Mouse (Mus musculus): Measurements from ENCODE around the gene Vrk2. TPM values are rescaled to one million over a fixed set of nuclear protein-coding genes. Genes with fewer than 3 reads are reported as not detected.

The Vrk2 gene
- polyA plus RNA-seq, 1 experiment from 2014 or later: 2.6 TPM

DNA sequence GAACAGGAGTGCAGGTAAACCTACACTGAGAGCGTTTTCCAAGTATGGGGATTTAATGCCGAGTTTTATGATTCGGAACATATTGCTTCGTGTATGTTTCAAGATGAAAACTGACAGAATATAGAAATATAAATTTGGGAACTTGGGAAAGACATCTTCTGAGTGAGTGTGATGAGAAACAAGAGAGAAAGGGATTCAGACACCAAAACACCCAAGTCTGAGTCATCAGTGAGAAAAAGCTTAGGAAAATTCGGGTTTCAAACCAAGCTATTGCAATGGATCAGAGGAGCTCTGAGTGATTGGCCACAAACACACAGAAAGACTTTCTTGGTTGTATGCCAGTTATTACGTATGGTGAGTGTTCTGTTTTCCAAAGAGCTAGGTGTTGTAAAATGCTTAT is 4.0 kb upstream of the Vrk2 start:
- H3K36me3 ChIP-seq: no peaks in the 10 kb centered on the region
- ATAC-seq (ENCODE audit: low FRiP score): no peak
- H3K4me3 ChIP-seq (replicated peaks): no peak overlapping the region
- H3K27ac ChIP-seq (replicated peaks): no peak overlapping the region
- 84% methylated on average over 6 of the region's 6 CpGs for WGBS
- H3K27me3 ChIP-seq (replicated peaks): no peaks in the 10 kb centered on the region
- peaks cover 10% of the 10 kb centered on the region; the same call in 1 of the 2 replicates for H3K4me1 ChIP-seq
- no peak overlapping the region for H3K9ac ChIP-seq (replicated peaks)
- no peak overlapping the region for H3K4me2 ChIP-seq
- no peaks in the 10 kb centered on the region for H3K9me3 ChIP-seq (replicated peaks)

DNA sequence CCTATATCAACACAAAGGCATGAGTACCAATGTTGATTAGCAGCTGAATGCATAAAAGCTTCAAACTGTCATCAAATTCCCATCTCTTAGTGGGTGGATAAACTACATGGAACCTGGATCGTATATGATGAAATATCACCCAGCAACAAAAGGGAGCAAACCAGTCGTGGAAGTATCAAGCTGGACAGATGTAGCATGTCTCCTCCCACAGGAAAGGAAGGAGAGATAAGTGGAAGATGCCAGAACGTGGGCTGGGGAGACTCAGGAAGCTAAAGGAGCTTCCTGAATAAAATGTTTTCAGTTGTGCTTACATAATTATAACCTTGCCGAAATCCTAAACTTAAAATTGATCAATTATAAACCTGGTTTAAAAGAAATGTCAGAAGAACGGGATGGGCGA is 3.3 kb upstream of the Vrk2 start:
- H3K9me3 ChIP-seq (replicated peaks): no peaks in the 10 kb centered on the region
- no peak overlapping the region for H3K9ac ChIP-seq (replicated peaks)
- H3K27ac ChIP-seq (replicated peaks): no peak overlapping the region
- 82% methylated on average over 6 of the region's 6 CpGs for WGBS
- H3K27me3 ChIP-seq (replicated peaks): no peaks in the 10 kb centered on the region
- no peaks in the 10 kb centered on the region for H3K36me3 ChIP-seq
- no peak overlapping the region for H3K4me3 ChIP-seq (replicated peaks)
- no peak overlapping the region for H3K4me2 ChIP-seq
- ATAC-seq (ENCODE audit: low FRiP score): no peak
- peaks cover 10% of the 10 kb centered on the region; the same call in 1 of the 2 replicates for H3K4me1 ChIP-seq

DNA sequence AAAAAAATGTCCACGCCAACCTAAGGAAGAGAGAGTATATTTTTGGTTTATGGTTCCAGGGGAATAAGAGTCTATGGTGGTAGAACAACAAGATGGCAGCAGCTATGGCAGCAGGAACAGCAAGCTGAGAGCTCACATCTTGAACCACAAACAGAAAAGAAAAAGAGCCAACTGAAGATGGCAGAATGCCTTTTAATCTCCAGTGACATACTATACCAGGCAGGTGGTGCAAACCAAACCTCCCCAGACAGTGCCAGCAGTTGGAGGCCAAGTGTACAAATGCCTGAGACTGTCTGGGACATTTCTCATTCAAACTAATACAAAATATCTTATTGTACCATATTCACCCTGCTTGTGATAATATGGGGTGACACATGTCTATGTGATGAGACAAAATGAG is 2.4 kb upstream of the Vrk2 start:
- H3K9ac ChIP-seq (replicated peaks): no peak overlapping the region
- ATAC-seq (ENCODE audit: low FRiP score): no peak
- H3K27me3 ChIP-seq (replicated peaks): no peaks in the 10 kb centered on the region
- H3K9me3 ChIP-seq (replicated peaks): no peaks in the 10 kb centered on the region
- no peaks in the 10 kb centered on the region for H3K36me3 ChIP-seq
- no peak overlapping the region for H3K4me2 ChIP-seq
- no peak overlapping the region for H3K4me3 ChIP-seq (replicated peaks)
- H3K4me1 ChIP-seq: peaks cover 10% of the 10 kb centered on the region; the same call in 1 of the 2 replicates
- no peak overlapping the region for H3K27ac ChIP-seq (replicated peaks)
- WGBS: 88% methylated on average over 1 of the region's 1 CpGs

DNA sequence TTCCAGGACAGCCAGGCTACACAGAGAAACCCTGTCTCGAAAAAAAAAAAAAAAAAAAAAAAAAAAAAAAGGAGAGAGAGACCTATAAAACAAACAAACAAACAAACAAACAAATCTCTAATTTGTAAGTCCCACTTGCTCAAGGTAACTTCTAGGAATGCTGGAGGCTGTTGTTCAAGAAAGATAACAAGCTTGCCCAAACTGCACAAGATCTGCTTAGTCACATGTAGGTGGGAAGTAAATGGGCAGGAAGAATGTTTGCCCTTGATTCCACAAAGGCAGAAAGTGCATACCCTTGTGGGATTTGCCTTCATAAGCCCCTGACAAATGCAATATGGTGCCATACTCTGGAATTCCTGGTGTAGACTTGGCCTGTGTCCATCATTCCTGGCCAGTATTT is 688 bp upstream of the Vrk2 start:
- Histone ChIP-seq H3K9me3 (replicated peaks) (no peaks in the 10 kb centered on the region), H3K4me2 (no peak overlapping the region), H3K4me1 (peaks cover 10% of the 10 kb centered on the region; the same call in 1 of the 2 replicates), H3K27ac (replicated peaks) (no peak overlapping the region), H3K9ac (replicated peaks) (no peak overlapping the region), H3K36me3 (no peaks in the 10 kb centered on the region), H3K27me3 (replicated peaks) (no peaks in the 10 kb centered on the region), H3K4me3 (replicated peaks) (no peak overlapping the region)
- no peak for ATAC-seq (ENCODE audit: low FRiP score)
- WGBS: 80% methylated on average over 1 of the region's 1 CpGs

DNA sequence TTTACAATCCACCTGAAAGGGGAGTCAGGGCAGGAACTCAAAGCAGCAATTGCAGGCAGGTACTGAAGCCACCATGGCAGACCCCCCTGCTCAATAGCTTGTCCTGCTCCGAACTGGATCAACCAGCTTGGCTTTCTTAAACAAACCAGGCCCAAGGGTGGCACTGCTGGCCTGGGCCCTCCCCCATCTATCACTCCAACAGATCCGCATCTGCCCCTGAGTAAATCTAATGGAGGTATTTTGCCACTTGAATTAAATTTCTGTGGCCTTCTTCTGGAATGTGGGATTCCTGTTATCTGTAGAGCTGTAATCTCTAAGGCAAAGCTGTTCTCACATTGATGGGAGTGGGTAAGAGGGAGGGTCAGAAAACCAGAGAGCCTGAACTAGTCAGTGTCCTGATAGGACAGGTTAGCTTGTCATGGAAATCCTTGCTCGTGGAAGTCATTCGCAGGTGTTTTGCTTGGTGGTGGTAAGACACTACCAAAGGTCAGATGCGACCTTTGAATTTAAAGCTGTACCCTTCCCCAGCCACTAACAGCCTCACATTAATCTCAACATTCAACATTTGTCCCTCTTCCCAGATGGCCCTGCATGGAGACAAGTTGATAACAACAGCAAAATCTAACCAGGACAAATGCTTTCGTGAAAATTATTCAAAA is 1.3 kb downstream of the Vrk2 start:
- H3K4me1 ChIP-seq: peaks cover 10% of the 10 kb centered on the region; the same call in 1 of the 2 replicates
- H3K27me3 ChIP-seq (replicated peaks): no peaks in the 10 kb centered on the region
- H3K9ac ChIP-seq (replicated peaks): peak overlapping the region; percentile 55
- ATAC-seq (ENCODE audit: low FRiP score): no peak
- no peaks in the 10 kb centered on the region for H3K9me3 ChIP-seq (replicated peaks)
- no peaks in the 10 kb centered on the region for H3K36me3 ChIP-seq
- H3K4me2 ChIP-seq: peak overlapping the region; percentile 98
- H3K4me3 ChIP-seq (replicated peaks): peak overlapping the region; percentile 62
- no peak overlapping the region for H3K27ac ChIP-seq (replicated peaks)
- WGBS: 27% methylated on average over 6 of the region's 6 CpGs

DNA sequence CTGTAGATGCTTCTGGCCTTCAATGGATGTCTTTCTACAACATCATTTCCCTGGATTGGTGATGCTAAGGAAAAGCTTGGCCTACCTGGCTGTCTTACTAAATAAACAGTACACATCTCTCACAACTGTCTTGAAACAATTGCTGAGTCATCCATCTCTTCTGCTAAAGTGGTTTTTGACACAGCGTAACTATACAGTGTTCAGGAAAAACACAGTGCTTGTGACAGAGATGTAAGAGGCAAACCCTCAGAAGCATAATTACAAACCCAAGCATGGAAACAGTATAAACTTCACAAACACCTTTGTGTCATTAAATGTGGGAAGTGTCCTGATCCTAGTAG is 6.6 kb downstream of the Vrk2 start:
- WGBS: 92% methylated on average over 1 of the region's 1 CpGs
- Histone ChIP-seq H3K4me3 (replicated peaks) (no peak overlapping the region), H3K27ac (replicated peaks) (no peak overlapping the region), H3K4me2 (no peak overlapping the region), H3K27me3 (replicated peaks) (no peaks in the 10 kb centered on the region), H3K9ac (replicated peaks) (no peak overlapping the region), H3K4me1 (peaks cover 7% of the 10 kb centered on the region; the same call in 1 of the 2 replicates), H3K36me3 (no peaks in the 10 kb centered on the region), H3K9me3 (replicated peaks) (no peaks in the 10 kb centered on the region)
- ATAC-seq (ENCODE audit: low FRiP score): no peak

DNA sequence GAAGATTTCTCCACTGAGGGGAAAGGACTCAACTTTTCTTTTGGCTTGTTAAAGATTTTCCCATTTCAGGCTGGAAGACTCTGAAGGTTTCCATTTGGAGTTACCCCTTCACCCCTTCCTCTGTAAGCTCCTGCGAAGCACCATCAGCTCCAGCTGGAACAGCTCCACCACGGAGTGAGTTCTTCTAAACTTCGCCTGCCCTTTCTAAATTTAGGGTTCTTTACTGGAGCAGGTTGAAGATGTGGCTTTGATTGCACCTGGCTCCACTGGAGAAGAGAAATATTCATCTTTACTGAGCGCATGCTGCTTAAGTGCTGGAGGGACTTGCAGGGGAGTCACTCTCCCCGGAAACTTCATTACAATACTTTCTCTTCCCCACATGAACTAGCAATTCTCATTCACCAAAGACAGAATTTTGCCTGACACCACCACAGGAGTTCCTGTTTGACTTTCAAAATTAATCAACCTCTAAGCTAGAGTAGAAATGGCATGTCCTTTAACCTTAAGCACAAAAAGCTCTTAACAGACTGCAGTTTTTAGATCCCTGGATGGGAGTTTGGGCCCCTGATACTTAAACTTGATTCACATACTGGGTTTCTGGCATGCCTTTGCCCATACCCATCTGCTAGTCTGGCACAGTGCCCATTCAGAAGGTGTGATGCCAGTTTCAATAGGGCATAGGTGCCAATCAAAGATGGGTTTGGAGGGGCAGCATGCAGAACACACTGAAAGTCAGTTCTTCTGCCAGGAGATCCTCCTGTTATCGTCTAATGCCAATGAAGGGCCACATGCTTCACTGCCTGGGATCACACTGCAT is 7.2 kb downstream of the Vrk2 start:
- Histone ChIP-seq H3K27ac (replicated peaks) (no peak overlapping the region), H3K4me3 (replicated peaks) (no peak overlapping the region), H3K9ac (replicated peaks) (no peak overlapping the region), H3K4me2 (no peak overlapping the region), H3K36me3 (no peaks in the 10 kb centered on the region), H3K4me1 (peaks cover 7% of the 10 kb centered on the region; the same call in 1 of the 2 replicates), H3K27me3 (replicated peaks) (no peaks in the 10 kb centered on the region), H3K9me3 (replicated peaks) (no peaks in the 10 kb centered on the region)
- 71% methylated on average over 6 of the region's 6 CpGs for WGBS
- ATAC-seq (ENCODE audit: low FRiP score): no peak

DNA sequence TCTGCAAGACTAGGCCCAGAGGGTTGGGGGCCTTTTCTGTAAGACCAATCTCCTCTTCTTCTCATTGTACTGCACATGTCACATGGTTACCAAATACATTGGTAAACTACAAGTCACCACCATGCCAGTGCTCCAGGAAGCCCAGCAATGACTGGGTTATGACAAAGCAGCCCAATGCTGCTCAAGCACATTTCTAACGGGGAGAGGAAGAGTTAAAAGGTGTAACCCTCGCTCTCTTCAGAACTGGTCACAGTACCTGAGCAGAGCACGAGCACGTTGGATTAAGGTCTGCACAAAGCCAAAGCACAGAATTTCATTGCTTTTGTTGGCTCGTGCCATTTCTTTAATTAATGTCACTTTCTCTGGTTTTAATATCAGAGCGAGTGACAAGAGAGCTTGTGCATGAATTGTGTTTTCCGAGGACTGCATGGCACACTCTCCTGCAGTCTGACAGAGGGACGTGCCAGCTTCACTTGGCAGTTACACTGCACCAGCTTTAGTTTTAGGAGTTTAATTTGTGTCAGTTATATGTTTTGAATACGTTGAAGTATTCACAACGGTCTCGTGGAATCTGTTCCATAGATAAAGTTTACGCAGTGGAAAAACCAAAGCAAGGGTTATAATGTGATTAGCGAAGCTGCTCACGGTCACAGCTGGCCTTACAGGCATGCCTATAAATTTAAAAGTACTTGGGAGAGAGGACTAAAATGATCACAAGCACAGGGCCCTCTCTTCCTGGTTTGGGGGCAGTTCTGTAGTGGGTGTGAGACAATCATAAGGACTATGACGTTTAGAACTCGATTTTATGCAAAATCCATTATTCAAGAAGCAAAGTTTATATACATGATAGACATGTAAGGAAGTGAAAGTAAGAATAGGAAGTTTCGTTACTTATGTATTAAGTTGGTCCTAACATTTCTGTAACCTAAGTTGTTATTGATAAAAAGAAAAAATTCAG is 8.1 kb downstream of the Vrk2 start:
- 0 out of 2 replicates have a peak overlapping the region, but pooled peaks have one; percentile 7 for H3K4me2 ChIP-seq
- H3K4me1 ChIP-seq: peaks cover 7% of the 10 kb centered on the region; the same call in 1 of the 2 replicates
- ATAC-seq (ENCODE audit: low FRiP score): peak; percentile 50; the same call in 1 of the 2 replicates
- no peaks in the 10 kb centered on the region for H3K36me3 ChIP-seq
- no peak overlapping the region for H3K4me3 ChIP-seq (replicated peaks)
- no peak overlapping the region for H3K27ac ChIP-seq (replicated peaks)
- H3K9me3 ChIP-seq (replicated peaks): no peaks in the 10 kb centered on the region
- no peak overlapping the region for H3K9ac ChIP-seq (replicated peaks)
- WGBS: 53% methylated on average over 17 of the region's 17 CpGs
- no peaks in the 10 kb centered on the region for H3K27me3 ChIP-seq (replicated peaks)

DNA sequence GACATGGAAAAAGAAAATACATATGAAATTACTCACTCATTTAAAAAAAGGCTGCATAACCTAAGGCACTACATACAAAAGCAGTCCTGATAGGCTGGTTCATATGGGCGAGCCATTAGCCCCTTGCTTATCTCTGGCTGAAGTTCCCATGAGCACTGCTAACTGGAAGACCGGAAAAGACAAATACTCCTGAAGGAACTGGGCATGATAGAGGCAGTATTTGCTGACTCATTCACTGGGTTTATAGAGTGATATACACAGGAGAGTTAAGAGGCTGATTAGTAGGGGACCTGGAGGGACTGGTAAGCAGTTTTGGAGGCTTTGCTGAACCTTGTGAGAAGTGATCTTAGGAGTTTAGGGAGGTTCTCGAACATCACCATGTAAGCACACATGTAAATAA is 42.2 kb downstream of the Vrk2 start:
- H3K27me3 ChIP-seq (replicated peaks): no peaks in the 10 kb centered on the region
- no peak overlapping the region for H3K27ac ChIP-seq (replicated peaks)
- no peak for ATAC-seq (ENCODE audit: low FRiP score)
- H3K4me3 ChIP-seq (replicated peaks): no peak overlapping the region
- WGBS: 91% methylated on average over 3 of the region's 3 CpGs
- H3K36me3 ChIP-seq: no peaks in the 10 kb centered on the region
- no peaks in the 10 kb centered on the region for H3K9me3 ChIP-seq (replicated peaks)
- H3K4me1 ChIP-seq: no peaks in the 10 kb centered on the region
- H3K4me2 ChIP-seq: no peak overlapping the region
- no peak overlapping the region for H3K9ac ChIP-seq (replicated peaks)

DNA sequence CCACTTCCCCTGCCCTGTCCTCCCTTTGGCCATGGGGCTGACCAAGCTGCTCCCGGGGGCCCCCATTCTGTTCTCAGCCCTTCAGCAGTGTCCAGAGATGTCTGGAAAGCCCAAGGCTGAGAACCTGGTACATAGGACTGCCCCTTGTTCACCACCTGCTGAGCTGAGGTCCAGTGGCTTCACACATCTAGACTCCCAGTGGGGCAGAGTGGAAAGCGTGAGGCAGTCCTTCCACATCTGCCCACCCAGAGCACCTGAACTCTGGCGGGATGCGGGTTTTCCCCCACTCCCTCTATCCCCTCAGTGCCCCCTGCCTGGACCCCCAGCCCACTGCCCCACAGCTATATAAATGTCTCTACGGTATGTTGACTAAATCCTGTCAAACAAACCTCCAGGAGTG is 56.0 kb downstream of the Vrk2 start:
- H3K4me3 ChIP-seq (replicated peaks): no peak overlapping the region
- no peak overlapping the region for H3K4me2 ChIP-seq
- no peak for ATAC-seq (ENCODE audit: low FRiP score)
- H3K36me3 ChIP-seq: no peaks in the 10 kb centered on the region
- no peaks in the 10 kb centered on the region for H3K4me1 ChIP-seq
- 94% methylated on average over 5 of the region's 5 CpGs for WGBS
- no peaks in the 10 kb centered on the region for H3K27me3 ChIP-seq (replicated peaks)
- no peaks in the 10 kb centered on the region for H3K9me3 ChIP-seq (replicated peaks)
- H3K9ac ChIP-seq (replicated peaks): no peak overlapping the region
- H3K27ac ChIP-seq (replicated peaks): no peak overlapping the region

DNA sequence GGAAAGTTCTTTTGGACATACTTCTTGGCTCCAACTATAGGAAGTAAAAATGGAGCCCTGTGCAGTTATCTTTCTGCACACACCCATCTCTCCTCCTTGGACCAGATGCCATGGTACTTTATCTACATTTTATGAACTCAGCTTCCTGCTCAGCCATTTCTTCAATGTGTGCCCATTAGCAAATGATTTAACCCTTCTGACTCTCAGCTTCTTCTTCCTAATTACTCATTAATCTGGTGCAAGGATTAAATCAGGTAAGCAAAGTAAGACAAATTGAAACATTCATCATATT is 60.0 kb downstream of the Vrk2 start:
- no peak overlapping the region for H3K9ac ChIP-seq (replicated peaks)
- H3K36me3 ChIP-seq: no peaks in the 10 kb centered on the region
- no peak overlapping the region for H3K27ac ChIP-seq (replicated peaks)
- H3K27me3 ChIP-seq (replicated peaks): no peaks in the 10 kb centered on the region
- ATAC-seq (ENCODE audit: low FRiP score): no peak
- H3K4me3 ChIP-seq (replicated peaks): no peak overlapping the region
- H3K4me1 ChIP-seq: no peaks in the 10 kb centered on the region
- no peaks in the 10 kb centered on the region for H3K9me3 ChIP-seq (replicated peaks)
- H3K4me2 ChIP-seq: no peak overlapping the region
